Mouse (Mus musculus): ENCODE results near the gene Nudt3.
"Not testable (repeated sequence)": the region's sequence is repeated elsewhere in the genome, so short reads cannot be mapped to it uniquely, and the experiment has no call there.

Gene Nudt3

GRCm38 (mm10) chr17:27623360-27624326 lies at the start of gene Nudt3:
Gene Nudt3, minus strand, starts transcription at chr17:27623495.
- peak; percentile 92 for DNase-seq

DNA sequence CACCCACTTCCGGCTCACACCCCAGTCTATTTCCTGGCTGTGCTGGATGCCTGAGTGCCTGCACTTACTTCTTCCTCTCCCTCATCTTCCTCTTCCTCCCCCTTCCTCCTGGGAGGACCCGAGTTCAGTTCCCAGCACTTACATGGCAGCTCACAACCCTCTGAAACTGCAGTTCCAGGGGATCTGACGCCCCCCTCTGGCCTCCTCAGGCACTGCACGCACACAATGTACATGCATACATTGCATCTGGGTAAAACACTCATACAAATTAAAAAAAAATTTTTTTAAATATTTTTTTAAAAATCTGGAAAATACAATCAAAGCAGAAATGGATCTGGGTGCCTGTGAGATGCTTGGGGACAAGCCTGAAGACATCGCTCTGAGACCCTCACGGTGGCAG lies 48.4 kb upstream of the Nudt3 start:
- DNase-seq: no peak

- no peak for DNase-seq
Observed at GRCm38 (mm10) chr17:27658767-27659166, 35.5 kb upstream of the Nudt3 start.

- DNase-seq: peak; percentile 88
Observed at GRCm38 (mm10) chr17:27657123-27657522, 33.8 kb upstream of the Nudt3 start.

GRCm38 (mm10) chr17:27656414-27656813 lies 33.1 kb upstream of the Nudt3 start:
- DNase-seq: no peak

GRCm38 (mm10) chr17:27656011-27656399 lies 32.7 kb upstream of the Nudt3 start:
- peak; percentile 83 for DNase-seq

DNA sequence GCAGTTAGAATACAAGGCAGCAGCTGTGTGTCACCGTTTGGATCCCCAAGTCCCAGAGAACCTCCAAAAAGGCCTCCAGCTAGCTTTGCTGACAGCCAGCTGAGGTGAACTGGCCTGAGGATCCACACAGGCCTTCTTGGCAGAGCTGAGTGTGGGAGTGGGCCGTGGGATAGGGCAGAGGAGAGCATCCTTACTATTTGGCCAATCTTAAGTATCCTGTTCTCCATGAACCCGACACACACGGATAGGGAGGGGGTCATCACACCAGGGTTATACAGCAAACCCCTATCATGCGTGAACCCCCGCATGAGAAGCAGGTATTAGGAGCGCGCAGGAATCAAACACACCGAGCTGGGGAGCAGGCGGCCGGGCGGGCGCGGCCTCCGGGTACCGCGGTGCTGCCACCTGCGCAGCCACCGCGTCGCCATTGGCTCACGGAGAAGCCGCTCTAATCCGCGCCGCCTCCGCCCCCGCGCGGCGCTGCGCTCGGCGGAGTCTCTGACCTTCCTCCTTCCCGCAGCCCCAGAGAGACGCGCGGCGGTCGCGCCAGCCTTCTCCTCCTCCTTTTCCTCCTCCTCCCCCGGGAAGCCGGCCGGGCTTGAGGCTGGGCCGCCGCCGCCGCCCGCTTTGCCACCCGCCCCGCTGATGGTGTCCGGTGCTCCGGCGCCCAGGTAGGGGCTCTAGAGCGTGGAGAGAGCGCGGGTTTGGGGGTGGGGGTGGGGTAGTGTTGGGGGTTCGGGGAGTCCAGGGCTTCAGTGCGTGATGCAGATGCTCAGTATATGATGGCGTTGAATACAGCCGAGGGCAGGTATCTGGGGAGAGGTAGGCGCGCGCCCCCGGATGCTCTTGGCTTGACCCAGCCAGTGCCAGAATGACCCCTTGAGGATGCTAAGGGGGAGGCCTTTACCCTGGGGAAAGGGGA lies 32.1 kb upstream of the Nudt3 start, which contains the start of gene Pacsin1:
Gene Pacsin1, plus strand, starts transcription at position 421 of the 922 bp plus-strand sequence.
- peak; percentile 89 for DNase-seq

- DNase-seq: no peak
Observed at GRCm38 (mm10) chr17:27653253-27653959, 30.1 kb upstream of the Nudt3 start.

- DNase-seq: peak; percentile 35
Observed at GRCm38 (mm10) chr17:27652046-27652790, 28.9 kb upstream of the Nudt3 start.

GRCm38 (mm10) chr17:27650586-27650985 lies 27.3 kb upstream of the Nudt3 start:
- no peak for DNase-seq

- peak; percentile 91 for DNase-seq
Observed at GRCm38 (mm10) chr17:27650160-27650559, 26.9 kb upstream of the Nudt3 start.

- peak; percentile 73 for DNase-seq
Observed at GRCm38 (mm10) chr17:27645807-27646206, 22.5 kb upstream of the Nudt3 start.

GRCm38 (mm10) chr17:27644572-27644971 lies 21.3 kb upstream of the Nudt3 start:
- no peak for DNase-seq

DNA sequence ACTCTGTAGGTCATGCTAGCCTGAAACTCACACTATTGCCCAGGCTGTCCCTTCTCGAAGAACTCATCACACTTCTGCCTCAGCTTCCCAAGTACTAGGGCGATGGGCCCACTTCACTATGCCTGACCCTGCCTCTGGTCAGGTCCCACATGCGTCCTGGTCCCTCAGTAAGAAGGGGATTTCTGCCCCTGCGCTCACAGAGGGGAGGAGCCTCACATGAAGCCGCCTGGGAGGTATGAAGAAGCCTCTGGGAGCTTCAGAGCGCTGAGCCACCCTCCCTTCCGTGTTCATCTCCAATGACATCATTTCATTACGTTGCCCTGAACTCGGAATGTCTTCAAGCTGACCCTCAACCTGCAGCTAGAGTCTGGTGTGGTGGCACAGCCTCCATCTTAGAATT lies 20.5 kb upstream of the Nudt3 start:
- no peak for DNase-seq

DNA sequence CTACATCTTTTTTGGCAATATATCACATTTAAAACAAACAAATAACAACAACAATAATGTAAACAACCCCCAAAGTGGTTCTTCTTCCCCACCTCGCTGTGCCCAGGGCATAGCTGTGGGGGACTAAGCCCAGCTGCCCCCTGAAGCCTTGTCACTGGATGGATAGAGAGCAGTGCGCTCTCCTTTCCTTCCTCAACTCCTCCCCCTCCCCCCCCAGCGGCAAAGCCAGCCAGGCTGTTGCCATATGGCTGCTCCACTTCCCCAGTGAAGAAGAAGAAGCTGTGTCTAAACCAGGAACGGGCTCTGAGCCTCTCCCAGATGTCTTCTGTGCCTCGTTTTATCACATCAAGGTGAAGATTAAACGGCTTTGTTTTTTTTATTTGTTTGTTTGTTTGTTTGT lies 19.8 kb upstream of the Nudt3 start:
- no peak for DNase-seq

DNA sequence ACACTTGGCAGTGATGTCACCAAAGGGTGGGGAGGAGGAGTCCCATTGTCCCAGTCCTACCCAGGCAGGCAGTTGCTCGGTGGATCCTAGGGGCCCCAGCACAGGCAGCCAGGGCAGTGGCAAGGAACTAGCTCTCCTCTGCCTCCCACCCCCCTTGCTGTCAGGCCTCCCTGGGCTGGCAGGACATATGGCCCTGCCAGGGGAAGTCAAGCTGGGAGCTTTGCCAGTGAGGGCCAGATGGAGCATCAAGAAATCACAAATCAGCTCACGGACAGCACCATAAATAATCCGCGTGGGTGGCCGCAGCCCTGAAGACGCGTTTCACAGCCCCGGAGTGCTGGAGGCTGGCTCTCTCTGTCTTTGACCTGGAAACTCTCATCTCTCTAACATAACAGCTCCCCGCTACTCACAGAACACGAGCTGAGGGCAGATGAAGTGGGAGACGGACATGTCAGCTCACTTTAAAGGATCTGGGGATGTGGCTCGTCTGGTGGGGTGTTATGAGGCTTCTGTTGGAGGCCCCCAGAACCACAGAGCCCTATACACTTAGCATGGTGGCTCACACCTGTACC lies 19.3 kb upstream of the Nudt3 start:
- peak; percentile 99 for DNase-seq

DNA sequence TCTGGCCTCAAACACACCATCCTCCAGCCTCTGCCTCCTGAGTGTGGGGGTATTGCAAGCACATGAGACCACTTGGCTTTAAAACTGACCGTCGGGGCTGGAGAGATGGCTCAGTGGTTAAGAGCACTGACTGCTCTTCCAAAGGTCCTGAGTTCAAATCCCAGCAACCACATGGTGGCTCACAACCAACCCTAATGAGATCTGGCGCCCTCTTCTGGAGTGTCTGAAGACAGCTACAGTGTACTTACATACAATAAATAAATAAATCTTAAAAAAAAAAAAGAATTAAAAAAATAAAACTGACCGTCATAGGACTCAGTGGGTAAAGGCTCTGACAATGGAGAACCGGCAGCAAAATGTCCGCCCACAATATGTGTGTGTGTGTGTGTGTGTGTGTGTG lies 16.6 kb upstream of the Nudt3 start:
- not testable (repeated sequence) for DNase-seq

GRCm38 (mm10) chr17:27638921-27639332 lies 15.6 kb upstream of the Nudt3 start:
- peak; percentile 87 for DNase-seq

DNA sequence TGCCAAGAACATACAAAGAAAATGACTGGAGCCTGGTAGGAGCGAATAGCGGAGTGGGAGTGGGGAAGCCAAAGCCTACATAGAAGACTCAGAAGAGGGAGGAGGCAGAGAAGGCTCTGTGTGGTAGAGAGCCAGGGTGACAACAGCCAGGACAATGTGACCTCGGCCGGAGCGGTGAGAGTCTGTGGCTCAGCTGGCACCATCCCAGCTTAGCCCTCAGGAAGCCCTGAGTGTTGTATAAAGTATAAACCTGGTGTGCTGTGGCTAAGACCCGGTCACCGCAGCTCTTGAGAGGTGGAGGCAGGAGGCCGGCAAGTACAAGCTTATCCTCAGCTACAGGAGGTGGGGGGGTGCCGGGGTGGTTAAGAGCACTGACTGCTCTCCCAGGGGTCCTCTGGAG lies 14.0 kb upstream of the Nudt3 start:
- DNase-seq: no peak

DNA sequence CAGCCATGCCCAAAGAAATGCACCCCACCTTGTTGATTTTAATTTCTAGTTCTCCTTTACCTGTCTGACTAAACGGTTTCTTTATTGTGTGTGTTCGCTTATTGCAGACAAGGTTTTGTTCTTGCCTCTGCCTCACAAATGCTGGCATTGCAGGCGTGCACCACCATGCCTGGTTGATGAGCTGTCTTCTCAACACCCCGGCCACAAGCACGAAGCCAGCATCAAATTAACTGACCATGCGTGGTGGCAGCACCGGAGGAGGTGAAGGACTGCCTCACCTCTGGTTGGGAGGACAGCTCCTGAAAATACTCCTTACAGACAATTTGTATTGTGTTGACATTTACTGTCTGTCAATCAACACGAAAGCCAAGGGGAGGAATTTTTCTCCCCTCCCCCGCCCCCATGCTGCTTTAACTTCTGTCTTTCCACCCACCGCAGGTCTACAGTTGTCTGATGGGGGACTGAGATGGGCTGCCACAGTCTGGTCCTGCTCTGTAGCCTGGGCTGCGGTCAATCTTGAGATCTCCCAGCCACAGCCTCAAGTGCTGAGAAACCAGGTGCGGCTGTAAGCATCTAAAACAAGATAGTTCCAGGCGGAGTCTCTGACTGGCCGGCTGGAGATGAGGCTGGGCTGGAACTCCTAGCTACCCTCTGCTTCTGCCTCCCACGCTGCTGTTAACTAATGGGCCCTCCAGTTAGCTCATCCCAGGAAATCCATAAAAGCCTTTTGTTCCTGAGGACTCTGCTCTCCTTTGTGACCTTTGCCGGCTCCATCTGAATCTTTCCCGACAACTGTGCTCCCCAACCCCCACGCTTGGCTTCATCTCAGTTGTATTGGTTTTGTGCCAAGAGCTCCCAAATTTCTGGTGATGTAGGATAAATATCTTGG lies 13.1 kb upstream of the Nudt3 start, which contains the start of gene Rps10:
Gene Rps10, minus strand, starts transcription at position 538 of the 889 bp plus-strand sequence.
- DNase-seq: no peak

GRCm38 (mm10) chr17:27635575-27635903 lies 12.2 kb upstream of the Nudt3 start:
- not testable (repeated sequence) for DNase-seq
